Mouse (Mus musculus): Measurements from ENCODE around the gene Tsg101. TPM values are rescaled to one million over a fixed set of nuclear protein-coding genes. Genes with fewer than 3 reads are reported as not detected.

Gene Tsg101
- 326 and 342 TPM in 2 replicates for polyA plus RNA-seq (2015; fragmentation: Nextera tagmentation; extraction: Ambion mirVana)

DNA sequence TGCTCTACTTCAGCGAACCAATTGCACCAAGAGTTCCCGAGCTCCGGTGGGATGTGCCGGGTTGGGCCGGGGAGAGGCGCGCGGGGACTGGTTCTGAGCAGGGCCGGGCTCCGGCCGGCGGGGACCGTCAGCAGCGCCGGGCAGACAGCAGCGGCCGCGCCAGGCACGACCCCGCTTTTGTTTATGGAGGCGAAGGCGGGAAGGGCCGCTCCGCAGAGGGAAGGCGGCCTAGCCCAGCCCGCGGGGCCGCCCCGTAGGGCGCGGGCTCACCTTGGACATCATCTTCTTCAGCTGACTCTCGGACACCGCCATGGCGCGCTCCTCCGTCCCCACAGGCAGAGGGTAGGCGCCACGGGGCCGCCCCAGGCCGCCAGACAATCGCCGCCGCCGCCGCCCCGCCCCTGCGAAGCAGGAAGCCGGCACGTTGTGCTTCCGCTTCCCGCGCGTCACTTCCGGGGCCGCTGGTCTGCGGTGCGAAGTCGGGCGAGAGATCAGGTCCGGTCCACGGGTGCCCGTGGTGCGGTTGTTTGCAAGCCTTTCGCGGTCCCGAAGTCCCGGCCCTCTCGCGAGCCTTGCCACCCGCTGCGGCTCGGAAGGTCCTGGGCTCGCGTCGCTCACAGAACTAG is at the start of gene Tsg101:
Tsg101 (minus strand) TSS at position 419 of the 626 bp plus-strand sequence.
- H3K4me1 ChIP-seq (replicated peaks), result peaks cover 39% of the 10 kb centered on the region
- H3K36me3 ChIP-seq, result no peaks in the 10 kb centered on the region
- peak within 1 kb of the TSS; percentile 91 for H3K27ac ChIP-seq (replicated peaks)
- peak within 1 kb of the TSS; percentile 79 for H3K4me2 ChIP-seq
- peak within 1 kb of the TSS; percentile 90 for H3K9ac ChIP-seq
- no peaks in the 10 kb centered on the region for H3K27me3 ChIP-seq
- WGBS, result under 1% methylated on average over 67 of the region's 75 CpGs
- peak within 1 kb of the TSS; percentile 61 for H3K4me3 ChIP-seq
- H3K9me3 ChIP-seq, result no peaks in the 10 kb centered on the region
- ATAC-seq (ENCODE audit: low FRiP score, low read depth), result peak; percentile 94

DNA sequence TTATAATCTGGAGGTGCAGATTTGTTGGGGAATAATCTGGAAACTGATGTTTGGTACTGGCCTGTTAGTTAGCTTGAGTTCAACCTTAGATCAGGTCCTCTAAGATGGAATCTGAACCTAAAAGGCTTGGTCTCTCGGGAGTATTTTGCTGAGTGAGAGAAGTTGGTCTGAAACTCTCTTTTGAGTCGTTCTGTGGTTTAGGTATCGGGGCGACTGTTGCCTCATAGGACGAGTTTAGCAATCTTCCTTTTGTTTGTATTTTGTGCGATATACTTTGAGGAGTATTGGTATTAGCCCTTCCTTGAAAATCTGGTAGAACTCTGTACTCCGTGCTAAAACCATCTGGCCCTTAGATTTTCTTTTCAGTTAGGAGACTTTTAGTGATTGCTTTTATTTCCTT is 44.3 kb upstream of the Tsg101 start:
- no peaks in the 10 kb centered on the region for H3K36me3 ChIP-seq
- no peaks in the 10 kb centered on the region for H3K9me3 ChIP-seq
- H3K4me2 ChIP-seq, result no peak overlapping the region
- H3K4me3 ChIP-seq, result no peak overlapping the region
- ATAC-seq (ENCODE audit: low FRiP score, low read depth), result no peak
- peaks cover 12% of the 10 kb centered on the region for H3K4me1 ChIP-seq (replicated peaks)
- no peak overlapping the region for H3K9ac ChIP-seq
- H3K27ac ChIP-seq (replicated peaks), result no peak overlapping the region
- H3K27me3 ChIP-seq, result no peaks in the 10 kb centered on the region
- WGBS, result 85% methylated on average over 7 of the region's 7 CpGs

DNA sequence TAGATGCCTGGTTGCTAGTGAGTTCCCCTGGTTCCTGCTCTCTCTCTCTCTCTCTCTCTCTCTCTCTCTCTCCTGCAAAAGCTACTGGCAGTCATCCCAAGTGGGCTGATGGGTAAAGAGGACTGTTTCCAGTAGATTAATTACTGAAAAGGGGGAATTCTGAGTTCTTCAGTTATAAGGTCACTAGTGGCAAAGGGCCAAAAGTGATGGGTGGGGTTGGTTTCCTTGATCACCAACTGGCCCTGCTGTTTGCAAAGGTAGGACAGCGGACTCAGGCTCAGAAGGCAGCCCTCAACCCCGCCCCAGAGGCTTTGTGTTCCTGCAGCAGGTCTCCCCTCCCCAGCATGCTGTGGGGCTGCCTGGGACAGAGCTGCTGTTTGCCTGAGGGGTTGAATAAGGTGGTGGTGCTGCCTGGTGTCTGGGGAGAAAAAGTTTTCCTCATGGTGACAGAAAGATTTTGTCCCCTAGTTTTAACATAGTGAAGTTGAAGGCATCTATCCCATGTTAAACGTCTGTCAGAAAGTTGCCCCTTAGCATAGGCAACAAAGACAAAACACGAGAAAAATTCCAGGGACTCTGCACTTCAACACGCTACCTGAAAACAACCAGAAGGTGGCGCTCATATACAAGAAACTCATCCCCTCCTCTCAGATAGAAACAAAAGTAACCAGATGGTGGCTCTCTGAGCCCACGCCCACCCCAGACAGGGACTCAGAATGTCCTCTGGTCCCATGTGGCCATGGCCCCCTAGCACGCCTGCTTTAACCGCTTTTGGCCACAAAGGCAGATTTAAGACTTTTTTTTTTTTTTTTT is 43.2 kb upstream of the Tsg101 start:
- Histone ChIP-seq H3K4me2 (peak overlapping the region; percentile 36), H3K27me3 (no peaks in the 10 kb centered on the region), H3K9me3 (no peaks in the 10 kb centered on the region), H3K4me1 (replicated peaks) (peaks cover 16% of the 10 kb centered on the region), H3K9ac (peak overlapping the region; percentile 6; the same call in 1 of the 2 replicates), H3K36me3 (no peaks in the 10 kb centered on the region), H3K4me3 (no peak overlapping the region), H3K27ac (replicated peaks) (peak overlapping the region; percentile 68)
- ATAC-seq (ENCODE audit: low FRiP score, low read depth), result peak; percentile 70
- 0% methylated on average over 9 of the region's 9 CpGs for WGBS

DNA sequence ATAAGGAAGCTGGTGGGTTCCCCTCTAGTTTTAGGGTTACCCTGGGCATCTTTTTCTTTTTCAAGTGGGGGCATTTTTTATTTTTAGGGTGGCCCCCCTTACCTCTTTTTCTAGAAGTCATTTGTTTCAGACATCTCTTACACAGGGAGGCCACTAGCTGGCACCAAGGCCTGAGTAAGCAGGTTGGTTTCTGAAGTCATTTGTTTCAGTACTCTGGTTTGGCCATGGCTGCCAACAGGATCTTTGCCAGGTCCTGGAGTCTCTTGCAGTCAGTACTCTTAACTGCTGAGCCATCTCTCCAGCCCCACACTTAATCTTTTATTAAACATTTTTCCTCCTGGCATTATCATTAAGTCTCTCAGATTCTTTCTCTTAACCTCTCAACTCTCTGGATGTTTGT is 42.4 kb upstream of the Tsg101 start:
- H3K27me3 ChIP-seq, result no peaks in the 10 kb centered on the region
- no peaks in the 10 kb centered on the region for H3K36me3 ChIP-seq
- no peak overlapping the region; the same call in 1 of the 2 replicates for H3K27ac ChIP-seq (replicated peaks)
- H3K4me3 ChIP-seq, result no peak overlapping the region
- no peaks in the 10 kb centered on the region for H3K9me3 ChIP-seq
- peaks cover 23% of the 10 kb centered on the region for H3K4me1 ChIP-seq (replicated peaks)
- ATAC-seq (ENCODE audit: low FRiP score, low read depth), result no peak
- no peak overlapping the region for H3K9ac ChIP-seq
- no peak overlapping the region for H3K4me2 ChIP-seq

DNA sequence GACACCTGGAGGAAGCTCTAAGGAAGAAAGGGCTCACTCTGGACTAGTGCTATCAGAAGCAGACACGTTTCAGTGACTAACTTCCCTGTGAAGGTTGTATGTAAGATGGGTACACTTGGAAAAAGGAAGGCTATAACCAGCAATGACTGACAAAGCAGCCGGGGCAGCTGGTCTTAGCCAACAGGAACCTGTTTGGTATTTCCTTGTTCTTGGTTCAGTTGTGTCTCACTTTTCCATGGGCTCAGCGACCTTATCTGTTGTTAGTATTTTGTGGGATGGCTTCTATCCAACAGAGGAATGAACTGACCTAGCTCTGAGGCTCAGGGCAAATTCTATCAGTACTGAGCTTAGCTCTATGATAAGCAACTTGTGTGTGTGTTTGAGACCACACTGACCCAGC is 41.2 kb upstream of the Tsg101 start:
- H3K4me3 ChIP-seq, result no peak overlapping the region
- peaks cover 23% of the 10 kb centered on the region for H3K4me1 ChIP-seq (replicated peaks)
- WGBS, result 63% methylated on average over 3 of the region's 3 CpGs
- H3K4me2 ChIP-seq, result no peak overlapping the region
- no peak overlapping the region for H3K27ac ChIP-seq (replicated peaks)
- ATAC-seq (ENCODE audit: low FRiP score, low read depth), result no peak
- no peaks in the 10 kb centered on the region for H3K27me3 ChIP-seq
- no peaks in the 10 kb centered on the region for H3K36me3 ChIP-seq
- no peaks in the 10 kb centered on the region for H3K9me3 ChIP-seq
- H3K9ac ChIP-seq, result no peak overlapping the region

DNA sequence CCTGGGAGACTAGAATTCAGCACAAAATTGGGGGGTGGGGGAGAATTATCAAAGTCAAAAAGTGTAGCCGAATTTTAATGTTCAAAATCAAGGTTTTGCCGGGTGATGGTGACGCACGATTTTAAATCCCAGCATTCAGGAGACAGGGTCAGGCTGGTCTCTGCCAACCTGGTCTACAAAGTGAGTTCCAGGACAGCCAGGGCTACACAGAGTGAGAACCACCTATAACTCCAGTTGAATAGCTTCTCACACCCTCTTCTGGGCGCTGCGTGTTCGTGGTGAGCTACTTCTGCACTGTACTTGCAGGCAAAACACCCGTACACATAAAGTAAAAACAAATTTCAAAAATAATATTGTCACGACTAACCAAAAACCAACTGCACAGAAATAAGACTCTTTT is 39.1 kb upstream of the Tsg101 start:
- H3K9me3 ChIP-seq, result no peaks in the 10 kb centered on the region
- peak overlapping the region; percentile 38; the same call in 1 of the 2 replicates for H3K27ac ChIP-seq (replicated peaks)
- peaks cover 10% of the 10 kb centered on the region for H3K36me3 ChIP-seq
- H3K9ac ChIP-seq, result peak overlapping the region; percentile 66
- ATAC-seq (ENCODE audit: low FRiP score, low read depth), result no peak
- peak overlapping the region; percentile 86 for H3K4me3 ChIP-seq
- peaks cover 23% of the 10 kb centered on the region for H3K4me1 ChIP-seq (replicated peaks)
- no peaks in the 10 kb centered on the region for H3K27me3 ChIP-seq
- H3K4me2 ChIP-seq, result peak overlapping the region; percentile 66
- WGBS, result 15% methylated on average over 9 of the region's 9 CpGs

DNA sequence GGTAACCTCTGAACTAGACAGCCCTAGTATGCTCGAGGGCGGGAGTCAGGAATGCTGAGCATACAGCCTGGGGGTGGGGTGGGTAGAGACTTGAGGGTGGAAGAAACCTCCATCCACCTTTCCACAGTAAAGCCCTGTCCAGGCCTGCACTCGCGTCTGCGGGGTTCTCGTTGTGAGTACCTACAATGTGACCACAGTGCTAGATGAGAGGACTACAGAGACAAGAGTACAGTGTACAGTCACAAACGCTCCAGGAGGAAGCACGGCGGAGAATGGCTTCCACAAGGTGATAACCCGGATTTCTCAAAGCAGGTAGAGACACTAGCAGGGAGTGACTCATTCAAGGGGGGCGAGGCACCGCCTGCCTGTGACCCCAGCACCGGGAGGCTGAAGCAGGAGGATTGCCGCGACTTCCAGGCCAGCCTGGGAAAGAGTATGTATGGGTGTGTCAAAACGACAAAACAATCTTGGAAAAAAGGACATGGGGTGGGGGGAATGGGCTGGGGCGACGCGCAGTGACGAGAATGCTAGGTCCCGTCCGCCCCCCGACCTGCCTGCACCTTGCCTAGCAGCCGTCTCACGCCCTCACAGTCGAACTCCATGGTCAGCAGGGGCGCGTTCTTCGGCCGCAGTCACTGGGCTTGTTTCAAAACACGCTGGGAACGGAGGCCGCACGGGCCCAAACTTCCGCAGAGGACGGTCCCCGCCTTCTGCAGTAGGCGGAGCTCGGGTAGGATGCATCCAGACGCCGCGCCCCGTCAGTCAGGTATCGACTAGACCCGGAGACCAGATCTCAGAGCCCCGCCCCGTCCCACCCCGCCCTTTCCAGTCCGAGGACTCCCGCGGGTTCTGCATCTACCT is 38.3 kb upstream of the Tsg101 start, which contains the start of gene Uevld:
Uevld (minus strand) TSS at position 697 of the 861 bp plus-strand sequence.
- H3K4me3 ChIP-seq, result peak within 1 kb of the TSS; percentile 86
- peaks cover 15% of the 10 kb centered on the region for H3K4me1 ChIP-seq (replicated peaks)
- peak within 1 kb of the TSS; percentile 66 for H3K4me2 ChIP-seq
- H3K27me3 ChIP-seq, result no peaks in the 10 kb centered on the region
- no peaks in the 10 kb centered on the region for H3K9me3 ChIP-seq
- peak; percentile 90 for ATAC-seq (ENCODE audit: low FRiP score, low read depth)
- peak within 1 kb of the TSS; percentile 38; the same call in 1 of the 2 replicates for H3K27ac ChIP-seq (replicated peaks)
- H3K36me3 ChIP-seq, result peaks cover 13% of the 10 kb centered on the region
- H3K9ac ChIP-seq, result peak within 1 kb of the TSS; percentile 66
- WGBS, result under 1% methylated on average over 50 of the region's 51 CpGs

DNA sequence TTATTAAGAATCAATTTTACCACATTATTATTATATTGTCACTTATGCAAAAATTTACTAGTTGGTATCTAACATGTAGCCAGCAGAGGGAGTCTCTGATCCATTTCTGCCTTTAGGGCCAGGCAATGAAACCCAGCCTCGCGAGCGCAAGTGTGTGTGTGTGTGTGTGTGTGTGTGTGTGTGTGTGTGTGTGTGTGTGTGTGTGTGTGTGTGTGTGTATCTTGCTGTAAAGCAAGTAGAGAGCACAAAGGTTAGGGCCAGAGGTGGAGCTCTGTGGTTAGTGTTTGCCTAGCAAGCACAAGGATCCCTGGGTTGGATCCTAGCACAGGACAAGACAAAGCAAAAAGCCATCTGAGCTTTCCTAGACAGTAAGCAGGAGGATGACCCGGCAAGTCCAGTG is 16.1 kb upstream of the Tsg101 start:
- peak; percentile 30; the same call in 1 of the 2 replicates for ATAC-seq (ENCODE audit: low FRiP score, low read depth)
- Histone ChIP-seq H3K9ac (no peak overlapping the region), H3K4me2 (no peak overlapping the region), H3K27me3 (no peaks in the 10 kb centered on the region), H3K4me1 (replicated peaks) (no peaks in the 10 kb centered on the region), H3K36me3 (peaks cover 39% of the 10 kb centered on the region), H3K27ac (replicated peaks) (no peak overlapping the region), H3K9me3 (no peaks in the 10 kb centered on the region), H3K4me3 (no peak overlapping the region)
- 50% methylated on average over 4 of the region's 4 CpGs for WGBS

DNA sequence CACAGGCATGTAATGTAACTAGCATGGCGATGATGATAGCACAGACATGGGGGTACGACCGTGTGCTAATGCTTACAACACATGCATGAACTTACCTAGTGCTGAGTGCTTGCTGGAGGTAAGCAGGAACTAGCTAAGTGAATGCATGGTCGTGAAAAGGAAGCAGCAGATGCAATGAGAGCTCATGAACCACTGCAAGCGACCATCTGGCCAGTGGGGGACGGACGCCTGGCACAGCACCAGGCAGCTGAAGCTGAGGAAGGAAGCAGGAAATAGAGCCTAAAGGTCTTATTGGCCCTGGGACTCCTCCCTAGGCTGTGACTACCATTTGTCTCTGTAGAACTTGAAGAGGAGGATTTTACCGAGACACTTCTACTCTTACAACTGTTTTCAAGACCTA is 15.0 kb upstream of the Tsg101 start:
- no peak for ATAC-seq (ENCODE audit: low FRiP score, low read depth)
- H3K4me1 ChIP-seq (replicated peaks), result no peaks in the 10 kb centered on the region
- peaks cover 38% of the 10 kb centered on the region for H3K36me3 ChIP-seq
- no peak overlapping the region for H3K9ac ChIP-seq
- no peaks in the 10 kb centered on the region for H3K9me3 ChIP-seq
- 82% methylated on average over 8 of the region's 8 CpGs for WGBS
- no peak overlapping the region for H3K4me3 ChIP-seq
- no peaks in the 10 kb centered on the region for H3K27me3 ChIP-seq
- no peak overlapping the region for H3K4me2 ChIP-seq
- no peak overlapping the region for H3K27ac ChIP-seq (replicated peaks)

DNA sequence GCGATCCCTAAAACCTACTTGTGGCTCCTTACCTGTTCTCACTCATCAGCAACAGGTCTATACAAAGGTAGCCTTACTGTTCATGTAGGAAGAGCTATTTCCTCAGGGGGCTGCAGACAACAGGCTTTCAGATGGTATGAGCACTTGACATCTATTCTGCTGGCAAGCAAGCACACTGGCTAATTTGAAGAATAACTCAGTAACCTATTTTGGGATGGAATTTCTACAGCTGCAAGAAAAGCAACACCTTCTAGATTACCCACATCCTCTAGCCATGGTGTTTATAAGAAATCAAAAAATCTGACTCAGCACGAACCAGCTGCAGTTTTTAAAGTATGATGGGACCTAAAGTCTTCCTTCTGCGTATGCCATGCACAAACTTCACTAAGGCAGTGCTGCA is 11.6 kb upstream of the Tsg101 start:
- ATAC-seq (ENCODE audit: low FRiP score, low read depth), result no peak
- H3K27me3 ChIP-seq, result no peaks in the 10 kb centered on the region
- 97% methylated on average over 3 of the region's 3 CpGs for WGBS
- no peak overlapping the region for H3K9ac ChIP-seq
- peaks cover 36% of the 10 kb centered on the region for H3K36me3 ChIP-seq
- no peak overlapping the region for H3K4me2 ChIP-seq
- no peak overlapping the region for H3K4me3 ChIP-seq
- H3K9me3 ChIP-seq, result no peaks in the 10 kb centered on the region
- H3K4me1 ChIP-seq (replicated peaks), result no peaks in the 10 kb centered on the region
- H3K27ac ChIP-seq (replicated peaks), result no peak overlapping the region

DNA sequence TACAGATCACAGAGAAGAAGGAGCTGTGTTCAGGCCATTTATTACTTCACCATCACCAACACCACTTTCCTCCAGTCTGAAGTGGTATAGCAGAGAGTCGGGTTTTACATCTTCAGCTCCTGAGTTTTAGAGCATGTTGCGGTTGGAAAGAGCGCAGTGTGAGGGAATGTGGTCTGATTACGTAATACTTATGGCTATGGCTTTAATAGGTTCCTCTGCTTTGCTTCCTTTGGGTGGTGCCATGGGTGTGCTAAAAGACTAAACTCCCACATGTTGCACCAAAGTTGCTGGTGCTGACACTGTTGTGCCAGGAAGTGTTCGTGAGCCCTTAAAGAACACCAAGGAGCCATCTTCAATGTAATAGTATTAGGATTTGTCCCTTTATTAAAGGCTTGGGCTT is 8.5 kb upstream of the Tsg101 start:
- H3K9ac ChIP-seq, result no peak overlapping the region
- no peak overlapping the region for H3K4me3 ChIP-seq
- H3K4me1 ChIP-seq (replicated peaks), result no peaks in the 10 kb centered on the region
- no peak for ATAC-seq (ENCODE audit: low FRiP score, low read depth)
- WGBS, result 96% methylated on average over 5 of the region's 5 CpGs
- H3K27me3 ChIP-seq, result no peaks in the 10 kb centered on the region
- H3K27ac ChIP-seq (replicated peaks), result no peak overlapping the region
- H3K36me3 ChIP-seq, result peaks cover 27% of the 10 kb centered on the region
- no peak overlapping the region for H3K4me2 ChIP-seq
- H3K9me3 ChIP-seq, result no peaks in the 10 kb centered on the region
